Mouse (Mus musculus): ENCODE results near the gene Txn2.
"Not testable (repeated sequence)": the region's sequence is repeated elsewhere in the genome, so short reads cannot be mapped to it uniquely, and the experiment has no call there.

Gene Txn2

GRCm38 (mm10) chr15:77876716-77877115, 52.1 kb downstream of the Txn2 start:
- DNase-seq (ENCODE audit: low read depth): no peak

GRCm38 (mm10) chr15:77875953-77876352, 52.9 kb downstream of the Txn2 start:
- peak; percentile 50 for DNase-seq (ENCODE audit: low read depth)

DNA sequence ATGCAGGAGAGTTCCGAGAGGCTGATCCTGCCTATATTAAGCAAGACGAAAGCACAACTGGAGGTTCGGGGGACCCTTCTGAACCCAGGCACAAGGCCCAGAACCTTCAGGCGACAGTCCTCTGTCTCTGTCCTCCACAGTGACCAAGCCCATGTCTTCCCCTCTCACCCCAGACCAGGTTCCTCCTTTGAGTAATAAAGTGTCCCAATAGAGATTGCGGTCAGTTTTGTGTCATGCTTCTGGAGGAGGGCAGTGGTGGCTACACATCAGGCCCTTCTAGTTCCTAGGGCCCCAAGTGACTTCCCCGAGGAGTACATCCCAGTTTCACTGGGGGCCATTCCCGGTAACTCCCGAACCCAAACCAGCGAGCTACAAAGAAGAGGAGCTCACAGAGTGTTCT, 54.0 kb downstream of the Txn2 start:
- DNase-seq (ENCODE audit: low read depth): no peak

DNA sequence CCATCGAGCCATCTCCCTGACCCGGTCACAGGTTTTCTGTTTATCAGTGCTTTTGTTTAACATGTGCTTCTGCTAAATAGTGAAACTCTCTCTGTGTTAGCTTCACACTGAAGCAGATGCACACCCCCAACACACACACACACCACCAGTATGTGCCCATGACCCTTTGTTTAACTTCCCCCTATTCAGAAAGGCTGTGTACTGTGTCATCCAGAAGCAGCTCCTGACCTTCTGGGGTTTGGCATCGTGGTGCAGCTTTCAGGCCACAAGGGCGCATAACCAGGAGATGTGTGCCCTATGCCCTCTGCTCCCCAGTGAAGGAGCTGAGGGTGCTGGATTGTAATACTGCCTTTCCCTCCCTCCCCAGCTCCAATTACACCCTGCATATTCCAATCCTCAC, 54.5 kb downstream of the Txn2 start:
- DNase-seq (ENCODE audit: low read depth): no peak

DNA sequence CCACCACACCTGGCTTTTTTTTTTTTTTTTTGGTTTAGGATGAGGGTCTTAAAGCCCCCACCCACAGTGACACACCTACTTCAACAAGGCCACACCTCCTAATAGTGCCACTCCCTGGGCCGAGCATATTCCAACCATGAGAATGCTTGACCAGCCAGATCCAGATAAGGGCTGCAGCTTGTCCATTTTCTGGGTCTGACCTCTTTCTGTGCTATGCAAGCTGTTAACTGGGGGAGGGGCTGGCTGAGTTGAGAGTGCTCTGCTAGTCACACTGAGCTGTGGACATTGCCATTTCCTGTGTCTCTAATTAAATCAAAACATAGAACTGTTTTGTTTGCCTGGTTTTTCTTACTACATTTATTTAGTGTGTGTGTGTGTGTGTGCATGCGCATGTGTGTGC, 55.2 kb downstream of the Txn2 start:
- DNase-seq (ENCODE audit: low read depth): peak; percentile 40

- DNase-seq (ENCODE audit: low read depth): no peak
These were observed 55.8 kb downstream of the Txn2 start for GRCm38 (mm10) chr15:77872996-77873395.

DNA sequence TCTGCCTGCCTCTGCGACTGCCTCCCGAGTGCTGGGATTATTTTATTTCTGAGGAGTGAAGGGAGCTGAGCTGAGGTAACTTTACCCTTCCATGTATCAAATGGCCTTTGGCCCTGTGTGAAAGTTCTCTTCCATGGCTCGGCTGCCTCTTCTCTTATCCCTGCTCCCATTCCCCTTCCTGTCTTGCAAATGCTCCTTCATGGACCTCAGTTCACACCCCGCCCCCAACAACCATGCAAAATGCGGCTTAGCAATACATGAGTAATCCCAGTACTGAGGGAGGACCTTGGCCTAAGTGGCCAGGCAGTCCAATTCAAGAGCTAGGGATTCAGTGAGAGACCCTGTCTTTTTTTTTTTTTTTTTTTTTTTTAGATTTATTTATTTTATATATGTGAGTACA, 60.5 kb downstream of the Txn2 start:
- DNase-seq (ENCODE audit: low read depth): no peak

DNA sequence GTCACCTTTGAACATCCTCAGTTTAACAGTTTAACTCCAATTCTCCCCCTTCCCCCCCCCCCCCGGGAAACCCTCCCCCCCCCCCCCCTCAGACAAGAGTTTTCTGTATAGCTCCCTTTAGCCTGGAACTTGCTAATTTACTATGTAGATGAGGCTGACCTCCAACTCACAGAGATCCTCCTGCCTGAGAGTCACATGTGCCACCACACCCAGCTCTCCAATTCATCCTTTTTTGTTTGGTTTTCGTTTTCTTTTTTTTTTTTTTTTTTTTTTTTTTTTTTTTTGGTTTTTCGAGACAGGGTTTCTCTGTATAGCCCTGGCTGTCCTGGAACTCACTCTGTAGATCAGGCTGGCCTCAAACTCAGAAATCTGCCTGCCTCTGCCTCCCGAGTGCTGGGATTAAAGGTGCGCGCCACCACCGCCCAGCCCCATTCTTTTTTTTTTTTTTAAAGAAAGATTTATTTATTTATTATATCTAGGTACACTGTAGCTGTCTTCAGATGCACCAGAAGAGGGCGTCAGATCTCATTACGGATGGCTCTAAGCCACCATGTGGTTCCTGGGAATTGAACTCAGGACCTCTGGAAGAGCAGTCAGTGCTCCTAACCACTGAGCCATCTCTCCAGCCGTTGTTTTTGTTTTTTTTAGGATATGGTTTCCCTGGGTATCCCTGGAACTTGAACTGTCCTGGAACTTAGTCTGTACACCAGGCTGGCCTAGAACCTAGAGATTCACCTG, 61.4 kb downstream of the Txn2 start:
- DNase-seq (ENCODE audit: low read depth): not testable (repeated sequence)

- peak; percentile 62 for DNase-seq (ENCODE audit: low read depth)
These were observed 62.1 kb downstream of the Txn2 start for GRCm38 (mm10) chr15:77866583-77867220.
